Mouse (Mus musculus) brown adipose tissue, adult 24 weeks (tissue): Measurements from ENCODE around the gene Tent4a. TPM values are rescaled to one million over a fixed set of nuclear protein-coding genes. Genes with fewer than 3 reads are reported as not detected.

Experiments
- polyA plus RNA-seq: library from polyadenylated mRNA; stranded (reverse); fragments of >200 nt; gene quantifications from 2 replicates; pipeline ENCODE4 v1.2.4, GENCODE M21; 2012; ENCODE audit not compliant: missing spikeins, insufficient read depth, insufficient read length

The Tent4a gene
- polyA plus RNA-seq, 1 experiment, result 4.1 TPM

Other genes starting within 250 kb of the Tent4a start
- gene Nsun2, start 871 bp downstream of the Tent4a start, polyA plus RNA-seq, result 18.9 and 23.8 TPM in 2 replicates
- 1.0 and 1.4 TPM in 2 replicates for gene Srd5a1, start 76.8 kb upstream of the Tent4a start, polyA plus RNA-seq
- gene Ube2ql1, start 205.3 kb upstream of the Tent4a start, polyA plus RNA-seq, result 5.2 and 20.3 TPM in 2 replicates